Mouse (Mus musculus): ENCODE measurements at regions not wholly inside any gene's neighbourhood (a gene's known extent, or its start where the extent isn't known, plus 50 kb on each side); places are given as distances from the start of the nearest gene placed in this dataset.

- TF ChIP-seq POLR2A (IDR thresholded peaks at IDR 0.05; ENCODE audit: extremely low read depth, insufficient read depth, low read length) (no peak), CTCF (IDR thresholded peaks at IDR 0.05; ENCODE audit: extremely low read depth, insufficient read depth, low read length) (no peak)
These were observed 133.6 kb downstream of the Zxdb start for GRCm38 (mm10) chrX:94857954-94858353.
